Mouse (Mus musculus): ENCODE results near the gene Sorbs1.

- TF ChIP-seq POLR2A (IDR thresholded peaks at IDR 0.05; ENCODE audit: insufficient read length, low read depth) (no peak), MYOG (IDR thresholded peaks at IDR 0.05; ENCODE audit: control insufficient read depth in 1 of 3, insufficient read depth in 1 of 3, insufficient read length in 2 of 3, low read depth in 2 of 3) (no peak), MYOD1 (IDR thresholded peaks at IDR 0.05; ENCODE audit: control insufficient read depth in 1 of 3, insufficient read length in 2 of 3, low read depth in 2 of 3) (no peak), TCF12 (IDR thresholded peaks at IDR 0.05; ENCODE audit: insufficient read depth, poor library complexity, severe bottlenecking) (no peak), POLR2AphosphoS2 (IDR thresholded peaks at IDR 0.05; ENCODE audit: insufficient read length, low read depth) (no peak), USF1 (IDR thresholded peaks at IDR 0.05; ENCODE audit: low read depth) (no peak), MAX (IDR thresholded peaks at IDR 0.05; ENCODE audit: low read depth) (no peak), E2F4 (IDR thresholded peaks at IDR 0.05; ENCODE audit: insufficient read depth) (no peak), SRF (IDR thresholded peaks at IDR 0.05; ENCODE audit: control insufficient read depth, insufficient read length, low read depth) (no peak), CEBPB (IDR thresholded peaks at IDR 0.05; ENCODE audit: insufficient read depth, poor library complexity, severe bottlenecking) (no peak)
These were observed 134.5 kb downstream of the Sorbs1 start for GRCm38 (mm10) chr19:40379081-40379480.

Measured in myocyte (in vitro differentiated cells).